Mouse (Mus musculus): ENCODE results near the gene Tbc1d22a.

Tbc1d22a gene

DNA sequence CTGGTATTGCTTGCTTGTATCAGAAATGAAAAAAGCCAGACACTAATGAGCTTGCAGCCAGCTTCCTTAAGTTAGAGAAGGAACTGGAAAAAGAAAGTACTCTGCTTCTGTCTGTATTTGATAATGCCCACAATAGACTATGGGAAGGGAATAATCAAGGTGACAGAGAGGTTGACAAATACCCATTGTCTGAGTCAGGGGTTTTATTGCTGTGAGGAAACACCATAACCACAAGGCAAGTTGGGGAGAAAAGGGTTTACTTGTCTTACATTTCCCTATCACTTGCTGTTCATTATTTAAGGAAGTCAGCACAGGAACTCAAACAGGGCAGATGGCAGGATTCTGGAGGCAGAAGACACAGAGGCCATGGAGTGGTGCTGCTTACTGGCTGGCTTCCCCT lies 231.8 kb downstream of the Tbc1d22a start:
- DNase-seq (ENCODE audit: low read depth, low spot score): no peak

DNA sequence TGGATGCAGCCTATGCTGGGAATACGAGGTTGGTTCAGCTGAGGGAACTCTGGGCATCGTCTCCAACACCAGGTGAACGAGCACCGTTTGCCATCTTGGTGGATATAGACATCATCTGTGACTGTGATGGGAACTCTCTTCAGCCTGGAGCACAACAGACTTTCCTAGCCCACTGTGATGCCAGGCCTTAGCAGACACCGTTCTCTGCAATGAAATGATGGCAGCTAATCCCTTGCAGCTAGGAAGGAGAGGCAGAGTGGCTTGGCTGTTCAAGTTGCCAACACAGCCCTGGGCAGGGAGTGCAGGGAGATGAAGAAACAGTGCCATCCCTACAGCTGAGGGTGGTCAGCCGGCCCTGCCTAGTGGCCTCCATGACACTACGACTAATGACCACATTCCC lies 233.0 kb downstream of the Tbc1d22a start:
- DNase-seq (ENCODE audit: low read depth, low spot score): no peak

DNA sequence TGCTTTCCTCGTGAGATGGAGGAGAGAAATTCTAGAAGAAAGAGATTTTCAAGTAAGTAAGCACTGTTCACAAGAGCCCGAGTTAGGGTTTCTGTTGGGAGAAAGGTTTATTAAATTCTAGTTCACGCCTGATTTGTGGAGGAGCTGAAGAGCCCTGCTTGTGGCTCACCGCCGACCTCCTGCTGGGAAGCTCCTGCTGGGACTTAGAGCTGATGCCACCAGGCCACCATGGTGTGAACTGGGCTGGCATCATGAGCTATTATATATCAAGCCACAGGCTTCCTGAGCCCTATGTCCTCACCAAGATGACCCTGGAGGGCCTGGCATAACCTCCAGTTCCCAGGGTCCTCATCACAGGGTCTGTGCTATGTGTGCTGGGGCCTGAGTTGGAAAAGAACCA lies 235.0 kb downstream of the Tbc1d22a start:
- DNase-seq (ENCODE audit: low read depth, low spot score): no peak

DNA sequence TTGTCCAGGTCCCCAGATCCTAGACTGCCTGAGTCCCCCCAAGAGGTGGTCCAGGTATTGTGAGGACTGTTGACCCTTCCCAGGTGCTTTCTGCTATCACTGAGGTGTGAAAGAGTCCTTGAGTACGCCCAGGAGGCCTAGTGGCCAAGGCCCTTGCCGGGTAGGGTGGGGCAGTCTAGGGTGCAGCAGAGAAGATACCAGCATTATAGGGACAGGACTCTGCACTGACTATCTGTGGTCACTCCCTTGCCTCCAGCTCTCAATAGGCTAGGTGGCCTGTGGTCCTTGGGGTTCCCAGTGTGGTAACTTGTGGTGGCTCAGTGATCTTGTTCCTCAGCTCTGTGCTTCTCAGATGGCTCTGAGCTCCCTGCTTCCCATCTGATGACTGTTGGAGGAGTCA lies 235.5 kb downstream of the Tbc1d22a start:
- DNase-seq (ENCODE audit: low read depth, low spot score): no peak

DNA sequence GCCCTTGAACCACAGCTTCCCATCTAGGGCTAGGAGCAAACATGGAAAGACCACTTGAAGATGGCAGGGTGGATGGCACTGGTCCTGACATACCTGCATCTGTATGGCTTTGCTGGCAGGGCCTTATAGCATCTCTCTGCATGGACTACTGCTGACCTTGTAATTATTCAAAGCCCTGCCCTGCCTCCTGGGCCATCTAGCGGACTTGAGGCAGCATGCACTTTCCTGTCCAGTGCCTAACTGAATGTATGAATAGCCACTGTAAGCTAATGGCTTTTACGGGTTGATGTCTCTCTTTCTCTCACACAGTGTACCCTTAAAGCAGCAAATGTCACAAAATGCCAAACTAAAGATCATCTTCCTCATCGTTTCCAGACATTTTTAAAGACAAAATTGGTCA lies 245.2 kb downstream of the Tbc1d22a start:
- DNase-seq (ENCODE audit: low read depth, low spot score): no peak

DNA sequence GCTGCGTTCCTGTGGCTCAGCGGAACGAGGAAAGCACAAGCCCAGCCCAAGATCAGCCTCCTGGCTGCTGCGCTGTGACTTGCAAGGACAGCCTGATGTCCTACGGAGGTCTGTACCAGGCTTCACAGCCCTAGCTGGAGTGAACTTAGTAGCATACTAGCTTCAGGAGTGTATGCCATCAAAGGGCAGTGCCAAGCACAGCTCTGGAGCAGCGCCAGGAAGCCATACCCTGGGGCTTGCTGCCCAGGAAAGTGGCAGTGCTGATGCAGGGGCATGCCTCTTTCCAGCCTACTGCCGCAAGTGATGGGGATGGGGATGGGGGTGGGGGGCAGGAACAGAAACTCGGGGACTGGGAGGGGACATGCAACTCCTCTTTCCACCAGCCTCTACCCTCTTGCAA lies 248.4 kb downstream of the Tbc1d22a start:
- DNase-seq (ENCODE audit: low read depth, low spot score): no peak

DNA sequence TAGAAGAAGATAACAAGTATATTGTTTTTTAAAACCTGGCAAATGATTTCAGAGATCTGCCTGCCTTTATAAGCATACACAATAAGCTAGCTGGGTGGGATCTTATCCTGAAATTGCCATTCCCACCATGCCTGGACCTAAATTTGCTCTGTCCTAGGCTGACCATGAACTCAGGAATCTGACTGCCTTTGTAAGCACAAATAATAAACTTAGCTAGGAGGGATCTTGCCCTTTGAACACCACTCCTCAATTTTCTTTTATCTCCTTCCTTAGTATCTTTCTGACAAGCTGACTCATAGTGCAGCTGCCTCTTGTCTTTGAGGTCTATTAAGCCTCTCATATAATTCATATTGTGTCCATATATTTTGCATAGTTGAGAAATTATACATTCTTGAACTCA lies 253.8 kb downstream of the Tbc1d22a start:
- DNase-seq (ENCODE audit: low read depth, low spot score): no peak

DNA sequence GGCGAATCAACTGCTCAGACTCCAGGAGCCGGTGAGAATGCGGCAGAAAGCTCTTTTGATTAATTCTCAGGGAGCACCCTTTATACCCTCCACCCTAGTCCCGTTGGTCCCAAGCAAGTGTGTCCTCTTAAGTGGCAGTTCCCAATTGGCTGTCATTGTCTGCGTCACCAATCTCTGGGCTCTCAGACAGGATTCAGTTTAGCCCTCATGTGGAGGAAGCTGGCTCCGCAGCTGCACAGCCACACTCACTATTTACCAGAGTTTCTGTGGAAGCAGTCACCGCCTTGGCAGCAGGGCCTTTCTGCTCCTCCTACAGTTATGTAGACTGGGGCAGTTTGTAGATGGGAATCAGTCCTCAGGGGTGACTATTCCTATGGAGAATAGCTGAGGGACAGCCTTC lies 256.9 kb downstream of the Tbc1d22a start:
- DNase-seq (ENCODE audit: low read depth, low spot score): no peak

DNA sequence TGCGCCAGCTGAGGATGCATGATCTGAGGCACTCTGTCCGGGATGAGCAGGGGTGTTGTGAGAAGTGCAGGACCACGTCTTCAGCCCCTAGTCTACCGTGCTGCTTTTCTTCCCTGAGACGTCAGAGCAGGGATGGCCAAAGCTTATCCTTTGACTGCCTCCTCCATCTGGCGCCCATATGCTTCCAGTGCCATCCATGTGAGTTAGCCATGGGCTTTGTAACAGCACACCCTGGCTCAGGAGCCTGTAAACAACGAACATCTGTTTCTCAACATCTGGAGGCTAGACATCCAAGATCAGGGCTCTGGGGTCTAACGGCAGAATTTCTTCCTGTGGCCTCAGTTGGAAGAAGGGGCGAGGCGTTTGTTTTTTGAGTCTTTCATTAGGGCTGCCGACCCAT lies 259.2 kb downstream of the Tbc1d22a start:
- no peak for DNase-seq (ENCODE audit: low read depth, low spot score)

DNA sequence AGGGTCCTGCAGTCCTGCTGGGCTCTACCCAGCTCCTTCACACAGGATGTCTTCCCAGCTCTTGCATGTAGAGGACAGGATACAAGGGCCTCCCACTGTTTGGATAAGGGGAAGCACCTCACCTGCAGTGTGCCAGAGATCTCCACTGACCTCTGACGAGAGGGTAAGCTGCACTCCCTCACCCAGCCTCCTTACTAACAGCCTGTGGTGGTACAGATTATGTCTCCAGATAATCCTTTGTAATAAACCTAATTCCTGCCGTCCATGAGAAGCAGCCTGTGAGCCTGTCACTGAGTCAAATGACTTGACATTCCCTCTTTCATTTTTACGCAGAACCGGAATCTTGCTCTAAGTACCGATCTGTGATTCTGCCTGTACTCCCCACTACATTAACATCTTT lies 260.7 kb downstream of the Tbc1d22a start:
- DNase-seq (ENCODE audit: low read depth, low spot score): no peak

DNA sequence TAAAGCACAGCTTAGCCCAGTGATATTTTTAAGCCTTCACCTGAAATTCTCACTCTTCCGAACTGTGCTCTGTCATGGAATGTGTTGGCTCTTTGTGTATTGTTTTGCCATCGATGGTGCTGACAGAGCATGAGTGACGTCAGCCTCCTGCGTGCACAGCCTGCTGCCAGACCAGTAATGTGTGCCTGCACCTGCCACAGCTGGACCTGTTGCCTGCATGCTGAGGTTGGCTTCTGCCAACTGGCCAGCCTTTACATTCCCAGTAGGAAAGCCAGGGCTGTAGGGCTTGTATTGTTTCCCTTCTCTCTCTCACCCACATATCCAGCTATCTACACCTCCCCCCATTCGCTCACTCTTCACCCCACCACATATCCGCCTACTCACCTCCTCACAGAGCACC lies 262.2 kb downstream of the Tbc1d22a start:
- DNase-seq (ENCODE audit: low read depth, low spot score): no peak

DNA sequence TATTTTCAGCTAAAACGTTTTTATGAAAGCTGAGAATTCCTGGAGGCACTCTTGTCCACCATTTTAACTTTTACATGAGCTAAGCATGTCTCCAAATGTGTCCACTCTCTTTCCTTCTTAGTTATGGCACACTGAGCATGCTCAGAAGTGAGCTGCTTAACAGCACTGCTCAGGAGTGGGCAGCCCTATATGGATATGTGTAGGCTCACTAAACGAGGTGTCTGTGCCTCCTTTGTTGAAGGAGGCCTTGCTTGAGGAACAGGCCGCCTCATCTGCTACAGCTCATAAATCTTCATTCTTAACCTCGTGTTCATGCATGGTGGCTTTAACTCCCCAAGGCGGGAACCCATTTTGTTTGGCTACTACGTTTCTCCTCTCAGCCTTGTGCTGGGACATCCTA lies 262.8 kb downstream of the Tbc1d22a start:
- no peak for DNase-seq (ENCODE audit: low read depth, low spot score)

DNA sequence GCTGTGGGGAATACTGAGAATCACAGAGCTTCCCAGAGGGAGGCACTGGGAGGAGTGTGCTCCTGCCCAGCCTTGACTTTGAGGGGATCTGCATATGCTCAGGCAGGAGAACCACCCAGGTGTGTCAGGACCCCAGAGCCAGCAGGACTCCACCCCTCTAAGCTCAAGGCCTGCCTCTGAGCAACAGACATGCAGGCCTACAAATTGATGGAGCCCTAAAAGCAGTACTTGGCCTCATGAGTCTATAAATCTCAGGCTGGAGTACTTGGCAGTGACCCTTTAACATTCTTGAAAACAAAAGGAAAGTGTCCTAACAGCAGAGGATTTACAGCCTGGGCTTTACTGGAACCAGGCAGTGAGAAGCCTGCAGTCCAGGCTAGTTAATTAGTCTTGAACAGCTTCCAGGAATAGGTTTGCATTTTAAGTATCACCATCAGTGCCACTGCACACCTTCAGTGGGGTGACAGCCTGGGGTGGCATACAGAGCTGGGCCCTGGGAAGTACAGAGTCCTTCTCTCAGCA lies 263.3 kb downstream of the Tbc1d22a start:
- DNase-seq (ENCODE audit: low read depth, low spot score): no peak

DNA sequence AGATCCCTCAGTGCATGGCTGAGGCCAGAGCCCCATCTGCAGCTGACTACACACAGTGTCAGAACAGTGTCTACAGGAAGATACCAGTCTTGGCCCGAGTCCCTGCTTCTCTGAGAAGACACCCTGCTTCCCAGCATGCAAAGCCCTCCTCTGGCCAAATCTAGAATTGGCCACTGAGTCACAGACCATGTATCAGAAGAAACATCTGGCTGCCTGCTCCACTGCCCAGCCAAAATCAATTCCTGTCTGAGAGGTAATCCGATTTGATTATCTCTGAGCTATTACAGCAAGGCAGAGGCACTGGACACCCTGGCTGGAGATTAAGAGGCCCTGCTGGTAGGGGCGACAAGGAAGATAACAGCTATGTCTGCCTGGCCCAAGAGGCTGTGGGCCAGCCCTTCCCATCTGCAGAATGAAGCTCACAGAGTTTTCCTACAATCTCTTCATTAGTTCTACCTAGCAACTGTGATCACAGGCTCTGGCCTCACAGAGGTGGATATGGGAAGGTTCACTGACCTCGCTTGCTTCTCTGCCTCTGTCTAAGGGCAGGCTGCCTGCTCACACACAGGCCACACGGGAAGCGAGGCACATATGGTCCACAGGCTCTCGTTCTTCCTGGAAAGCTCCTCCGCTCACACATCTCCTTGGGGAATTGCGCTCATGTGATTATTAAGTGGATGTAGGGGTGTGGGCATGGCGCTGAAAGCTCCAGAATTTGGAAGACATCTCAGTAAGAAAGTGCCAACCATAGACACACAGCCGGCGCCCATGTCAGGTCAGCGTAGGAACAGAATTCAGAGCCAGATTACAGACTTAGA lies 264.6 kb downstream of the Tbc1d22a start:
- no peak for DNase-seq (ENCODE audit: low read depth, low spot score)

DNA sequence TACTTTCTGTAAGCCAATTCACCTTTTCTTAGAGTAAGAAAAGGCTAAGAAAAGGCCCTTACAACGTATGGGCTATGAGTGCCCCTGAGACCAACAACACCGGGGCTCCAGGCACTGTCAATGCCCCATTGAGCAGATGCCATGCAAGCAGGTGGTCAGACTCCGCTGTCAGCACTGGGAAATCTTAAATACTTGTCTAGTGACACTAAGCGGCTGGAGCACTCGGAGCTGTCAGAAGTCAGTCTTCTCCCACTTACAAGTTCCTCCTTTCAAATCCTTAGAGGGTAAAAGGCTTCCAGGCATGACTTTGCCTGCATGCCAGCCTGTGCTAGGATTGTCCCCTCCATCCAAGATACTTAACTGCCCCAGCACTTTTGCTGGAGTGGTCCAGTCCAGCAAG lies 268.1 kb downstream of the Tbc1d22a start:
- no peak for DNase-seq (ENCODE audit: low read depth, low spot score)

DNA sequence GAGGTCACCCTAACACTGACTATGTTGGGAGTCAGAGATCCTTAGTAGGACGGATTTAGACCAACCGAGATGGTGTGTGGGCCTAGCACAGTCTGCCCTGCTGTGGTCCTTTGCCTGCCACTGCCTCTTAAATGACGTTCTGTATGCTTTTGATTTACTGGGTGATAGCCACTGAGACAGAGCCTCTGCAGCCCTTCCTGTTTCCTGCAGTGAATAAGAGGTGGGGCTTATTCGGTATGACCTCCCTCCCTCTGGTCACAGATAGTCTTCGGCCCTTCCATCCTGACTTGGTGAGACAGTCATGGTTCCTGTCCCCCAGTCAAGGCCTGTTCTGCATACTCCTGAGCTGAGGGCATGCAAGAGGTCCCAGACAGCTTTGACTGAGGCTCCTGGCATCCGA lies 271.6 kb downstream of the Tbc1d22a start:
- DNase-seq (ENCODE audit: low read depth, low spot score): no peak

DNA sequence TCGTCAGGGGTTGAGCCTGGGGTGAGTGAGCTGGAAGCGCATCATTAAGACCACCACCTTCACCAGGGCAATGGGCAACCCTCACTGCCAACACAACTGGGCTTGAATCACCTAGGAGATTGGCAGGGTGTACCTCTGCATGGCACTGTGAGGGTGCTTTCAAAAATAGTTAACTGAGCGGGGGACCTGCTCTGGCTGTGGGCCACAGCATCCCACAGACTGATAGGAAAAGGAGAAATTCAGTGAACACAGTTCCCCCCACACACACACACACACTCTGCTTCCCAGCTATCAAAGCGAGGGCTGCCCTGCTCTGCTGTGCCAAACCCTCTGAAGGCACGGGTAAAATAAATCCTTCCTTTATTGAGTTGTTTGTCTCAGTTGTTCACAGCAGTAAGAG lies 273.1 kb downstream of the Tbc1d22a start:
- DNase-seq (ENCODE audit: low read depth, low spot score): peak; percentile 53

DNA sequence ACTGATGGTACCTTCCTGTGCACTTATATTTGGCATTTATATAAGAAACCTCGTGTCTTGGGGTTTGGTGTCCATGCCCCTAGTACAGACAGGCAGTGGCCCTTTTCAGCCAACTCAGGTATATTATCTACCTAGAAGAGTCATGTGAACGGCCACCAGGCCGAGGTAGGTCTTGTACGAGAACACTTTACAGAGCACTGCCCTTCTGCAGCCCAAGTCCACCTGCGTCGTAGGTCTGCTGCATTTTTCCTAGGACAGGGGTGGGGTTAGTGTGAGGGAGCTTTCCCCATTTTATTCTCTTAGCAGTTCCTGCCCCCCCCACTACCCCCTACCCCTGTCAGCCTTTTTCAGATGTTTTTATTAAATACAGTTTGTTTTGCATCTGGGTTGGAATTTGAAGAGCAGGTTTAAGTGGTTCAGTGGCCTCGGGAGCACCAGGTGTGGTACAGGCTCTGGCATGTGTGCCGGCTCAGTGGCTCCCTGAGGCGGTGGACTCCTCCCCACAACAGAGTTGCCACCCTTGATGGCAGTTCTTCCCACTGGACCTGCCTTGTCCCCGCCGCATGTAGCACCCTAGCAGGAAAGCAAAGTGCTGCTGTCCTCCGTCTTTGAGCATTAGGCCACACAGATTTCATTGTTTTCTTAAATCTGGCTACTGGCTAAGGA lies 277.3 kb downstream of the Tbc1d22a start:
- DNase-seq (ENCODE audit: low read depth, low spot score): no peak

DNA sequence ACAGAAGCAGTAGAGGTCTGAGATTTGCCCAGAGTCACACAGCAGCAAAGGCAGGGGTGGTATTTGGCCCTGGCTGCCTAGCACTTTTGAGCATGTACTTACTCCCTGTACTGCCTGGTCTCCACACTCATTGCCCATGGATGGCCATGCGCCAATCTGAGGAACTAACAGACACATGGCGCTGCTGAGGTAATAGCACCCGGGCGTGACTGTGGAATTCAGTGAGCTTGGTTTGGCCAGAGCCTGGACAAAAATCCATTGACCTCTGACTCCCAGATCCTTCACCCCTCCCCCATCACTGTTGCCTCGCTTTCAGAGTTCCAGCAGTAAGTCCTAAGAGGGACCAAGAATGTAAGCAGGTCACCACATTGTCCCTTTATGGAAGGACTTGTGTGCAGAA lies 278.4 kb downstream of the Tbc1d22a start:
- DNase-seq (ENCODE audit: low read depth, low spot score): no peak

DNA sequence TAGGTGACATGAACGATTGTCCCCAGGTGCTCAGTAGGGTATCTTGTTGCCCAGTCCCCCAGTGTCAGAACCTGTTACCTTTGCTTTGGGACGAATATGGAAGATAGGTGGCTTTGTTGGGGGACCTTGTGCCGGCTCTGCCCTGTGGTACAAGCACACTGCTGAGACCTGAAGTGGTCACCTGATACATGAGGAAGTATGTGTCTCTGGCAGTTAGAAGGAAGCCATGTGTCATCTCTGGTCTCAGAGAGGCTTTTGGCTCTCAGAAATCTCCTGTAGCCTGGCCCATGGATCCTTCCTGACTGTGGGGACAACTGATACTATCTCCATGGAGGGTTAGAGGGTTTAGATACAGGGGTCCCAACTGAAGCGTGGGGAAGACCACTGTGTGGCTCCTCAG lies 281.9 kb downstream of the Tbc1d22a start:
- DNase-seq (ENCODE audit: low read depth, low spot score): no peak

DNA sequence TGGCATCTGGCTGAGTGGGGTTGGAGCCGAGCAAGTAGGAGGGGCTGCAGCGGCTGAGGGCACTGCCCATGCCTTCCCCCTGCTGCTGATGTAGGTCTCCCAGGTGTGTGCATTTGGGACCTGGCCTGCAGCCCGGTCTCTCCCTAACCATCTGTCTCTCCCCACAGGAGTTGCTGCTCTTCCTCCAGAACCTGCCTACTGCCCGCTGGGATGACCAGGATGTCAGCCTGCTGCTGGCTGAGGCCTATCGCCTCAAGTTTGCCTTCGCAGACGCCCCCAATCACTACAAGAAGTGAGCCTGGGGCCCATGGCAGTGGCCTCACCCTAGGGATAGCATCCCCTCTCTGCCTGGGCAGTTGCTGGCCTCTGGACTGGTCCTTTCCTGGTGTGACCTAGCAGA lies 282.4 kb downstream of the Tbc1d22a start:
- no peak for DNase-seq (ENCODE audit: low read depth, low spot score)

DNA sequence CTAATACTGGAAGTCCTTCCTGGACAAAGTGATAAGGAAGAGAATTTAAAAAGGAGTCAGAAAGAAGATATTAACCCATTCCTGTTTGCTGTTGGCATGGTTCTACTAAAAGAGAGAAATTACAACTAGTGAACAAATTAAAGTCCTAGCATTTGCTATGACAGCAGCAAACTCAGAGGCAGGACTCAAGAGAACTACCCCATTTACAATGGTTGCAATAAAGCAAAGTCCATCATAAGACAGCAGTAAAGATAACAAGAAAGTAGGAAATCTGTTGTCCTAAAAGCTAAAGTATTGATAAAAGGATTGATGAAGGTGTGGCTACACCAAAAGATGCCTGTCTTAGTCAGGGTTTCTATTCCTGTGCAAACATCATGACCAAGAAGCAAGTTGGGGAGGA lies 286.3 kb downstream of the Tbc1d22a start:
- no peak for DNase-seq (ENCODE audit: low read depth, low spot score)

DNA sequence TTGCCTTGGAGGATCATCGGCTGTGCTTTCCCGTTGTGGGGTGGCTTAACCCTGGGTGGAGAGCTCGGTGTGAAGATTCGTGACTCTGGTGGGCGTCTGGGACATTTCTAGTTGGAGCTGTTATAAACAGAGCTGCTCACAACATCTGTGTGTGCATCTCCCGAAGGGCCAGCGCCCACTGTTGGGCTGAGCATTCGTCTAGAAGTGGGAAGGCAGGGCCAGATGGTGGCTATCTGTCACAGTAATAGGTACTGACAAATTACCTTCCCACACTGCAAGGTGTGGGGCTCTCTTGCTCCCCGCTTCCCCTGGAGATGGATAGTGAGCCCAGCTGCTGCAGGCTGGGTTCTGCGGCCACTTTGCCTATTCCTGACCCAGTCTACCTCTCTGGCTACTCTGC lies 289.2 kb downstream of the Tbc1d22a start:
- DNase-seq (ENCODE audit: low read depth, low spot score): no peak
